Mouse (Mus musculus): ENCODE data around the gene Ttll9.

GRCm38 (mm10) chr2:152947098-152947497 lies 15.2 kb upstream of the Ttll9 start:
- no peak for TF ChIP-seq CTCF (IDR thresholded peaks at IDR 0.05; ENCODE audit: low read depth)
- TF ChIP-seq EP300 (IDR thresholded peaks at IDR 0.05; ENCODE audit: low read depth): no peak

Measured in liver, postnatal 0 days (tissue).